Mouse (Mus musculus): ENCODE measurements around the gene Kat7. TPM values are rescaled to one million over a fixed set of nuclear protein-coding genes. Genes with fewer than 3 reads are reported as not detected.

The Kat7 gene
- polyA plus RNA-seq, 1 experiment from 2014 or later, result 25.0 TPM

- DNase-seq (ENCODE audit: low spot score) (peak; percentile 98), ATAC-seq (ENCODE audit: low FRiP score, low TSS enrichment) (peak; percentile 94)
- peak; percentile 76 for TF ChIP-seq EP300 (optimal IDR thresholded peaks at IDR 0.05)
- no peak for TF ChIP-seq CTCF (IDR thresholded peaks at IDR 0.05; ENCODE audit: low read depth)
- Histone ChIP-seq H3K4me1 (replicated peaks; ENCODE audit: control insufficient read depth, insufficient read depth) (peaks cover 4% of the 10 kb centered on the region; the same call in 1 of the 2 replicates), H3K36me3 (ENCODE audit: control insufficient read depth, insufficient read depth, low read length) (peaks cover 5% of the 10 kb centered on the region; the same call in 1 of the 2 replicates), H3K4me3 (ENCODE audit: low read depth, low read length) (peak overlapping the region; percentile 98), H3K27me3 (ENCODE audit: control insufficient read depth, insufficient read depth, low read length) (no peaks in the 10 kb centered on the region), H3K27ac (replicated peaks) (peak overlapping the region; percentile 99), H3K4me2 (replicated peaks; ENCODE audit: low read depth) (peak overlapping the region; percentile 62), H3K9ac (ENCODE audit: low read length) (peak overlapping the region; percentile 98), H3K9me3 (ENCODE audit: control insufficient read depth, low read length) (no peaks in the 10 kb centered on the region)
- under 1% methylated on average over 37 of the region's 37 CpGs for WGBS
Observed at GRCm38 (mm10) chr11:95309510-95310006, 488 bp downstream of the Kat7 start.

- ATAC-seq (ENCODE audit: low FRiP score, low TSS enrichment), result no peak
- no peaks in the 10 kb centered on the region for H3K27me3 ChIP-seq (ENCODE audit: control insufficient read depth, insufficient read depth, low read length)
- DNase-seq (ENCODE audit: low spot score), result peak; percentile 44
- H3K9ac ChIP-seq (ENCODE audit: low read length), result no peak overlapping the region
- no peak overlapping the region for H3K4me2 ChIP-seq (replicated peaks; ENCODE audit: low read depth)
- peaks cover 5% of the 10 kb centered on the region; the same call in 1 of the 2 replicates for H3K36me3 ChIP-seq (ENCODE audit: control insufficient read depth, insufficient read depth, low read length)
- no peak overlapping the region for H3K4me3 ChIP-seq (ENCODE audit: low read depth, low read length)
- H3K4me1 ChIP-seq (replicated peaks; ENCODE audit: control insufficient read depth, insufficient read depth), result peaks cover 4% of the 10 kb centered on the region; the same call in 1 of the 2 replicates
- no peak overlapping the region for H3K27ac ChIP-seq (replicated peaks)
- no peak for TF ChIP-seq CTCF (IDR thresholded peaks at IDR 0.05; ENCODE audit: low read depth)
- TF ChIP-seq EP300 (optimal IDR thresholded peaks at IDR 0.05), result no peak
- 60% methylated on average over 8 of the region's 8 CpGs for WGBS
- H3K9me3 ChIP-seq (ENCODE audit: control insufficient read depth, low read length), result no peaks in the 10 kb centered on the region
Observed at GRCm38 (mm10) chr11:95307526-95307925, 2.5 kb downstream of the Kat7 start.

GRCm38 (mm10) chr11:95305600-95305999 is 4.4 kb downstream of the Kat7 start:
- peaks cover 8% of the 10 kb centered on the region; the same call in 1 of the 2 replicates for H3K36me3 ChIP-seq (ENCODE audit: control insufficient read depth, insufficient read depth, low read length)
- DNase-seq (ENCODE audit: low spot score) (no peak), ATAC-seq (ENCODE audit: low FRiP score, low TSS enrichment) (no peak)
- no peak overlapping the region for H3K27ac ChIP-seq (replicated peaks)
- no peak for TF ChIP-seq EP300 (optimal IDR thresholded peaks at IDR 0.05)
- peak; percentile 49 for TF ChIP-seq CTCF (IDR thresholded peaks at IDR 0.05; ENCODE audit: low read depth)
- no peak overlapping the region for H3K4me3 ChIP-seq (ENCODE audit: low read depth, low read length)
- H3K4me2 ChIP-seq (replicated peaks; ENCODE audit: low read depth), result no peak overlapping the region
- WGBS, result 90% methylated on average over 7 of the region's 7 CpGs
- H3K4me1 ChIP-seq (replicated peaks; ENCODE audit: control insufficient read depth, insufficient read depth), result no peaks in the 10 kb centered on the region
- no peaks in the 10 kb centered on the region for H3K27me3 ChIP-seq (ENCODE audit: control insufficient read depth, insufficient read depth, low read length)
- H3K9ac ChIP-seq (ENCODE audit: low read length), result no peak overlapping the region
- H3K9me3 ChIP-seq (ENCODE audit: control insufficient read depth, low read length), result no peaks in the 10 kb centered on the region

- 72% methylated on average over 3 of the region's 3 CpGs for WGBS
- Histone ChIP-seq H3K9ac (ENCODE audit: low read length) (no peak overlapping the region), H3K4me3 (ENCODE audit: low read depth, low read length) (no peak overlapping the region), H3K4me1 (replicated peaks; ENCODE audit: control insufficient read depth, insufficient read depth) (no peaks in the 10 kb centered on the region), H3K36me3 (ENCODE audit: control insufficient read depth, insufficient read depth, low read length) (peaks cover 21% of the 10 kb centered on the region), H3K9me3 (ENCODE audit: control insufficient read depth, low read length) (no peaks in the 10 kb centered on the region), H3K27me3 (ENCODE audit: control insufficient read depth, insufficient read depth, low read length) (no peaks in the 10 kb centered on the region), H3K27ac (replicated peaks) (no peak overlapping the region), H3K4me2 (replicated peaks; ENCODE audit: low read depth) (no peak overlapping the region)
- ATAC-seq (ENCODE audit: low FRiP score, low TSS enrichment) (no peak), DNase-seq (ENCODE audit: low spot score) (no peak)
- no peak for TF ChIP-seq CTCF (IDR thresholded peaks at IDR 0.05; ENCODE audit: low read depth)
- TF ChIP-seq EP300 (optimal IDR thresholded peaks at IDR 0.05), result no peak
Observed at GRCm38 (mm10) chr11:95301772-95302171, 8.3 kb downstream of the Kat7 start.

GRCm38 (mm10) chr11:95299886-95300285 is 10.2 kb downstream of the Kat7 start:
- H3K36me3 ChIP-seq (ENCODE audit: control insufficient read depth, insufficient read depth, low read length), result peaks cover 16% of the 10 kb centered on the region; the same call in 1 of the 2 replicates
- no peak overlapping the region for H3K27ac ChIP-seq (replicated peaks)
- ATAC-seq (ENCODE audit: low FRiP score, low TSS enrichment), result no peak
- DNase-seq (ENCODE audit: low spot score), result no peak
- 85% methylated on average over 12 of the region's 12 CpGs for WGBS
- H3K27me3 ChIP-seq (ENCODE audit: control insufficient read depth, insufficient read depth, low read length), result no peaks in the 10 kb centered on the region
- H3K4me1 ChIP-seq (replicated peaks; ENCODE audit: control insufficient read depth, insufficient read depth), result no peaks in the 10 kb centered on the region
- H3K9ac ChIP-seq (ENCODE audit: low read length), result no peak overlapping the region
- H3K9me3 ChIP-seq (ENCODE audit: control insufficient read depth, low read length), result no peaks in the 10 kb centered on the region
- TF ChIP-seq EP300 (optimal IDR thresholded peaks at IDR 0.05) (no peak), CTCF (IDR thresholded peaks at IDR 0.05; ENCODE audit: low read depth) (no peak)
- no peak overlapping the region for H3K4me3 ChIP-seq (ENCODE audit: low read depth, low read length)
- H3K4me2 ChIP-seq (replicated peaks; ENCODE audit: low read depth), result no peak overlapping the region

GRCm38 (mm10) chr11:95298146-95298545 is 11.9 kb downstream of the Kat7 start:
- WGBS, result 12% methylated on average over 2 of the region's 2 CpGs
- H3K9me3 ChIP-seq (ENCODE audit: control insufficient read depth, low read length), result no peaks in the 10 kb centered on the region
- H3K27me3 ChIP-seq (ENCODE audit: control insufficient read depth, insufficient read depth, low read length), result no peaks in the 10 kb centered on the region
- no peak overlapping the region for H3K27ac ChIP-seq (replicated peaks)
- H3K4me2 ChIP-seq (replicated peaks; ENCODE audit: low read depth), result no peak overlapping the region
- peaks cover 19% of the 10 kb centered on the region for H3K36me3 ChIP-seq (ENCODE audit: control insufficient read depth, insufficient read depth, low read length)
- peak; percentile 92 for TF ChIP-seq CTCF (IDR thresholded peaks at IDR 0.05; ENCODE audit: low read depth)
- no peak for TF ChIP-seq EP300 (optimal IDR thresholded peaks at IDR 0.05)
- DNase-seq (ENCODE audit: low spot score), result peak; percentile 32
- no peak overlapping the region for H3K9ac ChIP-seq (ENCODE audit: low read length)
- no peak overlapping the region for H3K4me3 ChIP-seq (ENCODE audit: low read depth, low read length)
- no peak for ATAC-seq (ENCODE audit: low FRiP score, low TSS enrichment)
- no peaks in the 10 kb centered on the region for H3K4me1 ChIP-seq (replicated peaks; ENCODE audit: control insufficient read depth, insufficient read depth)

All from stomach, postnatal 0 days (tissue).